Mouse (Mus musculus) E14TG2a.4 (cell line): Measurements from ENCODE around the gene Sf3b3.

Source experiments
- CTCF ChIP-seq: conservative IDR thresholded peaks from 2 replicates; pipeline ENCODE4 v1.5.1; 2014; ENCODE audit warnings: low read length
- POU5F1 ChIP-seq: IDR thresholded peaks from 2 replicates; pipeline ENCODE4 v1.6.1; 2014; ENCODE audit warnings: low read length, borderline replicate concordance

- TF ChIP-seq CTCF (no peak), POU5F1 (no peak)
Measured at GRCm38 (mm10) chr8:110788981-110789380, 57.6 kb downstream of the Sf3b3 start.
